Mouse (Mus musculus) regulatory T cell (primary cell): ENCODE results near the gene Zfp933.
"Not testable (repeated sequence)": the region's sequence is repeated elsewhere in the genome, so short reads cannot be mapped to it uniquely, and the experiment has no call there.

Experiments used
- in situ Hi-C: fragments of 300-600 bp; cut with MboI, MseI; formaldehyde crosslinking; loops from one replicate; pipeline ENCODE4 v1.15.1; 2025; ENCODE audit warnings: high pct_unique_total_duplicates

Gene Zfp933

DNA sequence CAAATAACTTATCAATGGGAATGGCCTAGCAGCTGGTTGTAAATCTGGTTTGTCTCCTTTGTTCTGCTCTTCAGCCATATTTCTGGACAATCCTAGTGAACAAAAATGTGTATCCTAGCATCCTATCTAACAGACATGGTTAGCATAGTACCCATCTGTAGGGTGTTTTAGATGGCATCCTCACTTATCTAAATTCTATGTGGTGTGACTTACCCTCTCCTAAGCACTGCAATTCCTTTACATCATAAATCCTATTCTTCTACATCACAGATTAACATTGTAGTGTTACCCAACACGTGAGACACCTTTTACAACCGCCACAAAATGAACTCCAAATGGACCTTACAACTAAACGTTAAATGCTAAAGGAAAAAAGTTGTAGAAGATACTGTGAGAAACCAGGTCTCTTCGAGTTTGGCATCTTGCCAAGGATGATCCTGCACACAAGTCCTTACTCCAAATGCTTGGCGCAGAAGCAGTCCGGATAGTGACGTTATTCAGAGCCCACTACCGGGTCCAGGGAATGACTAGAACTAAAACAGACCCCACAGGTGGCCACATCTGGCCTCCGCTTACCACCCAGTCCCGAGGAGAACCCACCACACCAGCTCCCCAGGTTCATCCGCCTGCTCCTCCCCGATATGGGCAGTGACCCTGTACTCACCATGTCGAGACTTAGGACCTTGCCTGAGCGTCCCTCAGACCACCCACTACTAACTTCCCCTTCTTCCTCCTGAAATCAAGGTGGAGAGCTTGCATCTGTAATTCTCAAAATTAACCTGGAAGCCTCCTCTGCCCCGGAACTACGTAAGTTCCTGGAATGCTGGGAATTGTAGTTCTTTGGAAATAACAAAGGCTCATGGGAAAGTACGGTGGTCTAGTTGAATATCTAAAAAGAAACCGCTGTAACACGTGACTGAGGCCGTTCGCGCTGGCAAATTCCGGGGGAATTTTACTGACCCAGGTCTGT, at the start of gene Zfp933:
Gene Zfp933 (minus strand): TSS at position 753 of the 970 bp plus-strand sequence.
- in situ Hi-C loops = no loop called here

DNA sequence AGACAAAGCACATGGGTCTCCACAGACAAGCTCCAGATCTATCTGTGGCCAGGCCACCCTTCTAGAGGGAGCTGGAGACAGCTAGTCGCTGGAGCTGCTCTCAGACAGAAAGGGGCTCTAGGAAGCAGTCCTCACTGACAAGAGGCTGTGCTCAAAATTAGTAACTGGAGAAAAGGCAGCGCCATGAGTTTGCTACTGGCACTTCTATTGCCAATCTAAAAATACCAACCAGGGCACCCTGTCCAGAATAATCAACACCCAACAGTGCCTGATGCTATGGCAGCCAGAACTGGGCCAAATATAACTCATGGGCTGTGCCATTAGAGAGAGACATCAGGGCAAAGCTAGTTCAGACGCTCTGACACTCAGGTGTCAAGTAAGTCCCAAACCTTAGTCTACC, 49.2 kb upstream of the Zfp933 start:
- in situ Hi-C loops = no loop called here

DNA sequence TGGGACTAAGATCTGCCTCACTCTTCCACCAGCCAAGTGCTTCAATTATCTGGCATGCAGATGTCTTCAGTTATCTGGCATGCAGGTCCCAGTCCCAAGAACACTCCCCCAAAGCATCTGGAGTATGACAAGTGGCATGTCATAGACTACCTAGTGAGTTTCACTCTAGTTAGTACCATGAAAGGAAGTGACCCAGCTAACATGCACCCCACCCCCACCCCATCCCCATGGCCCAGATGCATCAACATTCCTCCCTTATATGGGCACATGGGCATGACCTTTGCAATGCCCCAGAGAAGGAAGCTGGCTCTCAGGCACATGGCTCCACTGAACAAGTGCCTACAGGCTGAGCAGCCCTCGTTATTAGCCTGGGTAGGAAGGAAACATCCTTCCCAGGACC, 48.2 kb upstream of the Zfp933 start:
- in situ Hi-C loops = no loop called here

DNA sequence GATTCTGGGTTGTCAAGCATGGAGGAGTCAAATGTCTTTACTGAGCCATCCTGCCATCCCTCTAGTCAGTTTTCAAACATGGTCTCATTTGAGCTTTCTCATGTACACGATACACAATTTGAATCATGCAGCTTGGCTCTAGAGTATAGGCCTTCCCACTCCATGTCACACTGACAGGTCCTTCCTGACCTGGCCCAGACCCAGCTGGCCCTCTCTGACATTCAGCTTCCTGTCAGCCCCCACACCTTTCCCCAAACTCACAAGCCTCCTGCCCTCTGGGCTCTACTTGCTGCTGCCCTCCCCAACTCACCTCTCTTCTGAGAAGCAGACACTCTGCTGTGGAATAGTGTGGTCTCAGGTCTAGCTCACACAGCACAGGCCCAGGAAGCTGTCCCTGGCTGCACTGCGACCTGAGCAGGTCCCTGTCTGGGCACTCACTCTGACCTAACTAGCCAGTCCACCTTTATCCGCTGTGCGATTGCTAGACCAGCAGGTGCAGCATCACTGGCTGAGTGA, 47.7 kb upstream of the Zfp933 start:
- in situ Hi-C loops = no loop called here

DNA sequence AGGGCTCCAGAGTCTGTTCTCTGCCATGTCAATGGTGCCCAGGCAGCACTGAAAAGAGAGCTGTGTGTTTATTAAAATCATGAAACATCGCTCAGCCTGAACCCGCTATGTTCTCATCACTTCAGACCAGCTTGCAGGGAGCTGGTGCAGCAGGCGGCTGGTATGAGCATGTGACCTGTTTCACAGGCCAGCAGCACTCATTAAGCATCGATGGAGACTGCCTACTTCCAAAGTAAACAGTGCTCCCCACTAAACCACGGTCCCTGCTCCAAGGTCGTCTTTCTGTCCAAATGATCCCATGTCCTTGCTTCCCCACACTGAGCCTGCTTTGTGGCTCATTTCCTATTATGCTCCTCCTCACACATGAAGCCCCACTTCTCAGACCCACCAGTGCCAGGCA, 42.2 kb upstream of the Zfp933 start:
- in situ Hi-C loops = no loop called here

DNA sequence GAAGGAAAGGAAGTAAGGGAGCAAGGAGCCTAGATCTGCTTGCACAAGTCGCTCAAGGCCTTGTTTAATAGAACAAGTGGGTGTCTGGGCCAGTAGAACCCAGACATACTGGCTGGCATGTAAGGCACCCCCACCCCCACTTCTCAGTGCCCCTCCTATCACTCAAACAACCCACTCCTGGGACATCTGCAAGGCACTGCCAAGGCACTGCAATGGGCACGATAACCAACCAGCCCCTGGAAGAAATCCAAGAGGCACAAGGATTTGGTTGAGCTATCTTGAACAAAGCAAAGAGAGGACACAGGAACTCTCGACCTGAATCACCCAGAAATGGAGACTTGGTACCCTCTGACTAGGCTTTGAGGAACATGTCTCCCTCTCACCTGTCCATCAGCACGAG, 40.1 kb upstream of the Zfp933 start:
- in situ Hi-C loops = no loop called here

DNA sequence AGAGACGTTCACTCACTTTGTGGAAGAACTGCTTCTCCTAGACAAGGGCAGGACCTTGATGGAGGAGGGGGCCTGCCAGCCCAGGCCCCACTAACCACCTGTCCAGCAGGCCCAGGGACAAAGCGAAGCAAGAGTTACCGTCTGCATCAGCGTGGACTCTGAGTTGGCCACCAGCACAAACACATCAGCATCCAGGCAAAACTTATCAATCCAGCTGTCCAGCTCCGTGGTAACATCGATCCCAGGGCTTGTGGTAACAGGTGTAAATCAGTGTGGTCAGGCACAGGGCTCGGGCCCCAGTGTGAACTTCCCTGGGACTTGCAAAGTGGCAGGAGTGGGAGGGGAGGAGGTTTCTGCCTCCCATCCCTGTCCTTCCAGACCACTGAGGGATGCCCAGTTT, 39.1 kb upstream of the Zfp933 start:
- in situ Hi-C loops = no loop called here

DNA sequence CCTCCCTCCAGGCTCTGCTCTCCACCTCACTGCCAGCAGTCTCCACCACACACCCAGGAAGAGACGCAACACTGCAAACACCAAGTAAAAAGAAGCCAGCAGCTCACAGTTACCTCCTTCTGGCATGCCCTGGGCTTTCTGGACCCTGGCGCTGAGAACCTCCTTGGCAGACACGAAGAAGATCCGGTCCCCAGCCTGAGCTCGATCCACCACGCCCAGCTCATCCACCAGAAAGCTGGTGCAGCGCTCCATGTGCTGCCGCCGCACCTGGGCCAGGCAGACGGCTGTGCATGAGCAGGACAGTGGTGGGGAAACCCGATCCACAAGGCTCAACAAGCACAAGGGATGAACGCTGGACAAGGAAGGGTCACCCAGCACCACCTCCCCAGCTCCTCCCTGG, 38.0 kb upstream of the Zfp933 start:
- in situ Hi-C loops = no loop called here

DNA sequence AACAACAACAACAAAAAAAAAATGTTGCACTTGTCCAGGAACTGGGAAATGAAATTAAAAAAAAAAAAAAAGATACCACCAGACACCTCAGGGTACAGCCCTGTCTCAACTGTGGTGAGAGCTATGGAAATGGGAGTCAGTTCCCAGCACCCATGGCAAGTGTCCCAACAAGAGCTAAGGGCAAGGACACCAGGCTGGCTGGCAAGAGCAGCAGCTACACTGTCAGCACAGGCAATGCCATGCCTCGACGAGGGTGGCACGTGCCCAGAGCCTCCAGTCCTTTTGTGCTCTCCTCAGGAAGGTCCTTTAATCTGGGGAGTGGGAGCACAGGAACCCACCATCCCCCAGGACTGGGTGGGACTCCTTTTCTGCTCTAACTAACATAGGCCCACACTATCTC, 36.0 kb upstream of the Zfp933 start:
- in situ Hi-C loops = no loop called here

DNA sequence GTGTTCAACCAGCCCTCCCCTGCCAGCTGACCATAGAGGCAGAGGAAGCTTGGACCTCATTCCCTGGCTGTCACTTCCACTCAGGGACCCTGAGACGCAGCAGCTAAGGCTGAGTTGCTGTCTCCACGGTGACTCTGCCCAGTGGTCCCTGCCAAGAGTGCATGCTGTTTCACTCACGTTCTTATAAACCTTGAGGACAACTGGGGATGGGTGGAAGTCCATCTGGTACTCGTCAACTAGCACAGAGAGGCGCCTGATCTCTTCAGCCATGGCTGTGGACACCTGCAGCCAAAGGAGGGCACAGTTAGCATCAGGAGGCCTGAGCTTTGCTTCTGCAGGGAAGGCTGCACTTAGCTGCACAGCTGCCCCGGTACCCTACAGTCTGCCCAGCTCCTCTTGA, 34.9 kb upstream of the Zfp933 start:
- in situ Hi-C loops = no loop called here

DNA sequence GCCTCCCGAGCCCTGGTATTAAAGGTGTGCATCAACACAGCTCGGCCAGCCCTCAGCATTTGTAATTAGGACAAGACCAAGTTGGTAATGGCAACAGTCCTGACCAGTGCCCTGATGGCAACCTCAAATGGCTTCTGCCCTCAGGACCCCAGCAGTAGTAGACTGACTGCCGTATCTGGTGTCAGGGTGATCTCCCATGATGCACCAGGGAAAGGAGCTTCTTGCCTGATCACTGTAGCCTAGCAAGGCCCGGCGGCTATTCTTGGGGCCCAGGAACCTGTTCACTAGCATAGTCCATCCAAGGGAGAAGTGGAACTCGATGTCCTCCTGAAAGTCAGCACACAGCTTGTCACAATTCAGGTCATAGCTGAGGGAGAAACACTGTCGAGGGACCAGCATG, 33.6 kb upstream of the Zfp933 start:
- in situ Hi-C loops = no loop called here

DNA sequence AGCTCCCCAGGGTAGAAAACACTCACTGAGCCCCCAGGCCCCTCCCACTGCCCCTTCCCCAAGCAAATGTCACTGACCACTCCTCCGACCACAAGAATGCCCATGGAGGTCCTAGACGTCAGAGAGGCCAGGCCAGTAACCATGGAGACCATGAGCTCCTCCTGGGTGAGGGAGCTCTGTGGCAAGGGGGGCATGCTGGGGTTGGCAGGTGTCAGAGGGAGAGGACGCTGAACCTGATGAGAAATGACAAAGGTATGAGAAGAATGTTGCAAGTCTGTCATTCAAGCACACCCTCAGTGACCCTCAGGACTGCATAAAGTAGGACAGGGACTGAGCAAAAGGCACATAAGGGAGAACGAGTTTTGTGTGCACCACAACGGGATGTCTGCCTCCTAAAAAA, 31.7 kb upstream of the Zfp933 start:
- in situ Hi-C loops = no loop called here

DNA sequence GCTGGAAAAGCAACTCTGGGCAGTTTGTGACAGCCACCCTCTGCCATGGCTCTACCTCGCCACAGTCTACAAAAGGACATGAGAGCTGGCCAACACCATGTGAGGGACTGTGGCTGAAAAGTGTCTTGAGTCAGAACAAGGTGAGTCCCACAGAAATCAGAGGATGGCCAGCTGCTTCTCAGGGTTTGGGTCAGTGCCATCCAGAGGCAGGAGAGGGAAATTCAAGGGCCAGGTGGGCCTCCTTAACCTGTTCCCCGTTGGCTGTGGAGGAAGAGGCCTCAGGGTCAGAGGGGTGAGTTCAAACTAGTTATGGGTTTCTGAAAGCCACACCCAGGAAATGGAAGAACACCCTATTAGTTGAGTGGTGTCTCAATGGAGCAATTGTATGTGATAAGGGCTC, 31.3 kb upstream of the Zfp933 start:
- in situ Hi-C loops = no loop called here

DNA sequence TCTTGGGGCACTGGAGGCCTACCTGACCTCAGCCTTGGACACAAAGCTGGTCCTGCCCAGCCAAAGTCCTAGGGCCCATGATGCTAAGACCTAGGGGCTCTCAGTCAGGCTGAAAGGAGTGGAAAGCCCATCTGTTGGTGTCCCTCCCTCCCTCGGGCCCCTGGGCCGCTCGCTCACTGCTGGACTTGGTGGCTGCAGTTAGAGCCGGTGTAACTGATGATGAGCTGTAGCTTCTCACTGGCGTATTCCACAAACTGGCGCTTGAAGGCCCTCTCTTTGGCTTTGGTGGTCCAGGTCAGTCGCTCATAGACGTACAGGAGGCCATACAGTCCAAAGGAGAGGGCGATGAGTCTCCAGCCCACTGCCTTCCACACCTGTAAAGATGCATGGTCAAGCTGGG, 30.4 kb upstream of the Zfp933 start:
- in situ Hi-C loops = no loop called here

DNA sequence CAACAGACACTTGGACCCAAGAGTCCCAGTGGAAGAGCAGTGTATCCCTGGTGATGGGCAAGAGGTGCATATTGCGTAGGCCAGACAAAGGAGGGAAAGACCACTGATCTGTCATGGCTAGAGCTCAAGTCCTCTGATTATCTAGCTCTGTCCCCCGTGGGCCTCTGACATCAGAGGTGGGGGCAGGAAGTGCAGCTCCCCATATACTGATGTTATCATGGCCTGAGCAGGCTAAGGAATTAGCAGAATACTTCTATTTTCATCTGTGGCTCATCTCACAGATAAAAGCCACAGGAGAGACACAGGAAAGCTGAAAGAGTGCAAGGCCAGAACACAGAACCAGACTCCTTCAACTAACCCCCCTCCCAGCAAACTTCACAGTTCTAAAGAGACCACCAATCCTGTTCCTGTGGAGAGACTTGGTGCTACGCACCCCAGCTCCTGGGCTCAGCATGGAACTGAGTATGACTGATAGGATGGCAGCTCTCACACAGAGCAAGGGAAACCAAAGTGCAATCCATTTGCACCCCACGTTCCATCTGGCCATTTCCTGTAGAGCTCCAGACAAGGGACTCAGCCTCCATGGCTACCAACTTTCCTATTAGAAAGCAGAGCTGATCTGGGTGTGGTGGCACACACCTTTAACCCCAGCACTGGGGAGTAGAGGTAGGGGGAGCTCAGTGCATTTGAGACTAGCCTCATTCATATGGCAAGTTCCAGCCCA, 27.8 kb upstream of the Zfp933 start:
- in situ Hi-C loops = no loop called here

DNA sequence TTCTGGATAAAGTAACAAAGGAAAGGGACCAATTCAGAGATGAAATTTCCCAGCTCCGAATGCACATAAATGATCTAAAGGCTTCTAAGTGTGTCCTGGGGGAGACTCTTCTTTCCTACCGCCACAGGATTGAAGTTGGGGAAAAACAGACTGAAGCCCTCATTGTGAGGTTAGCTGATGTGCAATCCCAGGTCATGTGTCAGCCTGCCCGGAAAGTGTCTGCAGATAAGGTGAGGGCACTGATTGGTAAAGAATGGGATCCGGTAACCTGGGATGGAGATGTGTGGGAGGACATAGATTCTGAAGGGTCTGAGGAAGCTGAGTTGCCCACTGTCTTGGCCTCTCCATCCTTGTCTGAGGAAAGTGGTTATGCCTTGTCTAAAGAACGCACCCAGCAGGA, 21.1 kb upstream of the Zfp933 start:
- in situ Hi-C loops = no loop called here

DNA sequence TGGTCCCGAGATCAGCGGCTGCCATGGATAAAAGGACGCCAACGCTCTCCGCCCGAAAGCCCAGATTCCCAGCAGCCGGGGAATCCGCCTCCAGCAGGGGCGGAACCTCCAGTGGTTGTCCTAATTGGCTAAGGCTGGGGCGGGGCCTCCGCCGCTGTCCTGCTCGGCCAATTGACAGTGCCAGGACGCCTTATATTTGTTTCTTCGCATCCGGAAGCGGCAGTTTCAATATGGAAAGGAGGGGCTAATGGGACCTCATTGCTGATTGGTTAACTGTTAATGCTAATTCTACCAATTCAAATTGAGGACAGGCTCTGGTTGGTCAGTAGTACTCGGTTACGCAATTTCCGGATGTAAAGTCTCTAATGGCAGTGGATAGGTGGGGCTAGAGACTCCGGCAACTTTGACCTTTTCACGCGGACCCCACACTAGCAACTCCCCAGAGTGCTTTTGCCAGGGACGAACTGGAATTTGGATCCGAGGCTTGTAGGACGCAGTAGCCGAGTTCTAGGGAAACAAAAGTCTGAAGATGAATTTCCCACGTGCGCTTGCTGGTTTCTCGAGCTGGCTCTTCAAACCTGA, 20.4 kb upstream of the Zfp933 start, which contains the start of the genes Miip and Fv1:
Gene Miip (minus strand): TSS at position 367 of the 582 bp plus-strand sequence.
Gene Fv1 (plus strand): TSS at position 530 of the 582 bp plus-strand sequence.
- in situ Hi-C loops = no loop called here

DNA sequence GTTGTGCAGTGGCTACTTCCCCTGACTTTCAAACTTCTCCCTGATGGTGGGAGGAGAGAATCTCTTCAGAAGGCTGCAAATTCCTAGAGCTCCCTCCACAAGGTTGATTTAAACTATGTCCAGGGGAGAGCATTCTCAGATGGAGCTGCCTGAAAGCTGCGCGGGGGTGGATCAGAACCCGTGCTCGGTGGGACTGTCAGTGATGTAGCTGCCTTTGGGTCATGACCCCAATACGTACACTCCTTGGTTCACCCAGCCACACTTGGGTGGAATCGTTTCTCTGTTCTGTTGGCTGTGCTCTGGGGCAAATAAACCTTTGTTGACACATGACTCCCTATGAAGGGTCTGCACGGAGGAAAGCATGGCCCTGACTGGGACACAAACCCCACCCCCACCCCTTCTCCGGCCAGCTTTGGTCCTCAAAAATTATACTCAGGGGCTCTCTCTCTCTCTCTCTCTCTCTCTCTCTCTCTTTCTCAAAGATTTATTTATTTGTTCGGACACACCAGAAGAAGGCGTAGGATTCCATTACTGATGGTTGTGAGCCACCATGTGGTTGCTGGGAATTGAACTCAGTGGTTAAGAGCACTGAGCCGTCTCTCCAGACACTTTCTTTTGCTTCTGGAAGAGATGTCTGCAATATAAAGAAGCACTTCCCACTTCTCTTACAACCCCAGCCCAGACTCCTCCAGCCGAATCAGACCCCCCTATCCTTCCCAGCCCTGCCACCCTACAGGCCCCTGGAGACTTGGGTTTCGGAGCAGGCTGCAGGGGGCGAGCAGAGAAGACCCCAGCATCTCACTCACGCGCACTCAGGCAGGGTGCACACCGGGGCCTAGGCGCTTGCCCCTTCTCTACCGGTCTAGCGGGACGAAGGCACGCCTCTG, 19.6 kb upstream of the Zfp933 start:
- in situ Hi-C loops = no loop called here

DNA sequence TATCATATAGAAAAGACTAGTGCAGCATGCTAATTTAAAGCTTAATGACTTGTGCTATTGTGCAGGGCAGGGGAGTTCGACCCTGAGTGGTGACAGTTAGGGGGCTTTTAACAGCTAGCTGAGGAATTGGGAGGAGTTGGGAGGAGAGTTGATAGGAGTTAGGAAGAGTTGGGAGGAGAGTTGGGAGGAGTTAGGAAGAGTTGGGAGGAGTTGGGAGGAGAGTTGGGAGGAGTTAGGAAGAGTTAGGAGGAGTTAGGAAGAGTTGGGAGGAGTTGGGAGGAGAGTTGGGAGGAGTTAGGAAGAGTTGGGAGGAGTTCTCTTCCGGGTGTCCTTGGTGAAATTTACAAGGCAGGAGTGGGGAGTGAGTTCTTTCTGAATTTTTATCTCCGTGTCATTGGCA, 18.6 kb upstream of the Zfp933 start:
- in situ Hi-C loops = not testable (repeated sequence)

DNA sequence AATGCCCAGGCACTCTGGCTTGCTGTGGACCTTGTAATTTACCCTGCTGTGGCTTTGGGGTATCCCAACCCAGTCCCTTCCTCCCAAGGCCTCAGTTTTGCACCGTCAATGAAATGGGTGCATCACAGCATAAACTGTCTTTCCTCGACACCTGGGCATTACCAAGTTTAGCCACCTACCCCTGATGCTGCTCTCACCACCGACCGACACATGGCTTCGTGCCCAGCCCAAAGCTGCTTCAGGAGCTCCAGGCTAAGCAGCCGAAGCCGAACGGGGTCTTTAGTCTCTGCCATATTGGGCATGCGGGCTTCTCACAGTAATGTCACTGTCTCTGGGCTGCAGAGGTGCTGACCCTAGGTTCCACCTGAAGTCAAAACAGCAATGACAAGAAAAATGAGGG, 17.9 kb upstream of the Zfp933 start:
- in situ Hi-C loops = no loop called here

DNA sequence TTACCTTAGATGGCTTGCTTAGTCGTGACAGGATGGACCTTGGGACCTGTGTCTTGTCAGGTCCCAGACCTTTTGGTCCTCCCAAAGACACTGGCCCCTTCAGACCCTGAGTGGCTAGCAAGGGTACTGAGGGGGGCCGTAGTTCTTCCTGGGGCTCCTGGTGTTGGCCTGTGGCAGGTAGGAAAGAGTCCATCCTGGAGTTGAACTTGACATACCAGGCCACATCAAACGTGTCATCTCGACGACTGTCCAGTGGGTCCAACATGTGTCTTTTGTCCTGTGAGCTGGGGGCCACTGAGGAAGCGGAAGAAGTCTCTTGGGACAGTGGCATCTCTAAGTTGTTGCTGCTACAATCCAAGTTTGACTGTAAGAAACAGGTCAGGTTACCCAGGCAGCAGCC, 17.5 kb upstream of the Zfp933 start:
- in situ Hi-C loops = no loop called here
